Mouse (Mus musculus): ENCODE results near the gene Adora2b.

Adora2b gene

GRCm38 (mm10) chr11:62248401-62249244, at the start of gene Adora2b:
Adora2b (plus strand) TSS chr11:62248984.
- peak; percentile 50 for DNase-seq

GRCm38 (mm10) chr11:62200901-62201512, 47.8 kb upstream of the Adora2b start:
- no peak for DNase-seq

- DNase-seq = no peak
Observed at GRCm38 (mm10) chr11:62202645-62203044, 46.1 kb upstream of the Adora2b start.

- DNase-seq = no peak
Observed at GRCm38 (mm10) chr11:62209111-62209510, 39.7 kb upstream of the Adora2b start.

- DNase-seq = no peak
Observed at GRCm38 (mm10) chr11:62209891-62210290, 38.9 kb upstream of the Adora2b start.

- no peak for DNase-seq
Observed at GRCm38 (mm10) chr11:62213384-62213989, 35.3 kb upstream of the Adora2b start.

- no peak for DNase-seq
Observed at GRCm38 (mm10) chr11:62215107-62215506, 33.7 kb upstream of the Adora2b start.

GRCm38 (mm10) chr11:62217751-62218150, 31.0 kb upstream of the Adora2b start:
- no peak for DNase-seq

- peak; percentile 8 for DNase-seq
Observed at GRCm38 (mm10) chr11:62220756-62221510, 27.9 kb upstream of the Adora2b start.

GRCm38 (mm10) chr11:62223416-62223815, 25.4 kb upstream of the Adora2b start:
- DNase-seq = no peak

GRCm38 (mm10) chr11:62223962-62224361, 24.8 kb upstream of the Adora2b start:
- DNase-seq = no peak

- no peak for DNase-seq
Observed at GRCm38 (mm10) chr11:62224797-62225196, 24.0 kb upstream of the Adora2b start.

- DNase-seq = no peak
Observed at GRCm38 (mm10) chr11:62240631-62241261, 8.0 kb upstream of the Adora2b start.

- DNase-seq = no peak
Observed at GRCm38 (mm10) chr11:62243871-62244270, 4.9 kb upstream of the Adora2b start.

GRCm38 (mm10) chr11:62244471-62244870, 4.3 kb upstream of the Adora2b start:
- no peak for DNase-seq

- DNase-seq = no peak
Observed at GRCm38 (mm10) chr11:62247759-62248400, 904 bp upstream of the Adora2b start.

- no peak for DNase-seq
Observed at GRCm38 (mm10) chr11:62249266-62250037, 668 bp downstream of the Adora2b start.

- no peak for DNase-seq
Observed at GRCm38 (mm10) chr11:62251047-62251446, 2.3 kb downstream of the Adora2b start.

GRCm38 (mm10) chr11:62253380-62253779, 4.6 kb downstream of the Adora2b start:
- DNase-seq = no peak

- DNase-seq = no peak
Observed at GRCm38 (mm10) chr11:62259214-62259613, 10.4 kb downstream of the Adora2b start.

- DNase-seq = no peak
Observed at GRCm38 (mm10) chr11:62263599-62263998, 14.8 kb downstream of the Adora2b start.

Data from right cerebral cortex, postnatal 14 days (tissue).